Mouse (Mus musculus) erythroblast, embryonic 14.5 days (primary cell): ENCODE measurements around the gene Hist1h2bm. TPM values are rescaled to one million over a fixed set of nuclear protein-coding genes. Genes with fewer than 3 reads are reported as not detected.
A peak's percentile ranks its signal among the peaks of the same experiment; 100 is the strongest.
"Not testable (repeated sequence)": the region's sequence is repeated elsewhere in the genome, so short reads cannot be mapped to it uniquely, and the experiment has no call there.

Experiments
- H3K27me3 ChIP-seq: 2 replicates; pipeline ENCODE4 v1.6.1; 2012; ENCODE audit warnings: inconsistent platforms; ENCODE audit not compliant: control insufficient read depth
- H3K36me3 ChIP-seq: 2 replicates; pipeline ENCODE4 v1.6.1; 2012; ENCODE audit warnings: mild to moderate bottlenecking, inconsistent platforms; ENCODE audit not compliant: control insufficient read depth
- H3K4me1 ChIP-seq: 2 replicates; pipeline ENCODE4 v1.6.1; 2012; ENCODE audit warnings: inconsistent platforms; ENCODE audit not compliant: control insufficient read depth
- H3K4me3 ChIP-seq: replicated peaks from 2 replicates; pipeline ENCODE3; 2012; ENCODE audit warnings: moderate library complexity, mild to moderate bottlenecking, inconsistent platforms
- H3K9me3 ChIP-seq: 2 replicates; pipeline ENCODE4 v1.6.1; 2012; ENCODE audit warnings: low read length, inconsistent platforms, mixed read lengths; ENCODE audit not compliant: control insufficient read depth
- GATA1 ChIP-seq: IDR thresholded peaks from 2 replicates; pipeline ENCODE4 v1.6.1; 2012; ENCODE audit warnings: low read length, inconsistent platforms, mixed read lengths
- TAL1 ChIP-seq: IDR thresholded peaks from 3 replicates; pipeline ENCODE4 v1.6.1; 2012; ENCODE audit warnings: low read length, inconsistent platforms, mixed read lengths
- polyA plus RNA-seq: library from polyadenylated mRNA; stranded (reverse); fragments of >175 nt; gene quantifications from 2 replicates; pipeline ENCODE4 v1.2.3, GENCODE M21; 2012

The Hist1h2bm gene
- polyA plus RNA-seq, 1 experiment = 3.9 TPM

GRCm38 (mm10) chr13:21715131-21715863, 6.5 kb upstream of the Hist1h2bm start:
- peak overlapping the region; percentile 78 for H3K4me3 ChIP-seq
- H3K36me3 ChIP-seq = no peaks in the 10 kb centered on the region; the same call in 1 of the 2 replicates
- H3K27me3 ChIP-seq = no peaks in the 10 kb centered on the region
- H3K9me3 ChIP-seq = no peaks in the 10 kb centered on the region
- no peak for TF ChIP-seq GATA1
- TF ChIP-seq TAL1 = no peak
- peaks cover 64% of the 10 kb centered on the region for H3K4me1 ChIP-seq

GRCm38 (mm10) chr13:21715864-21716539, 5.8 kb upstream of the Hist1h2bm start, which contains the start of the genes Hist1h2bl and Hist1h2ai:
Gene Hist1h2bl (minus strand): TSS chr13:21716143.
Gene Hist1h2ai (plus strand): TSS chr13:21716422.
- H3K4me1 ChIP-seq = peaks cover 67% of the 10 kb centered on the region
- not testable (repeated sequence) for H3K36me3 ChIP-seq, H3K9me3 ChIP-seq, H3K27me3 ChIP-seq
- H3K4me3 ChIP-seq = peak within 1 kb of the TSS; percentile 78

GRCm38 (mm10) chr13:21716540-21717391, 5.1 kb upstream of the Hist1h2bm start:
- H3K4me3 ChIP-seq = peak overlapping the region; percentile 71
- H3K36me3 ChIP-seq, H3K27me3 ChIP-seq, H3K9me3 ChIP-seq: not testable (repeated sequence)
- H3K4me1 ChIP-seq = peaks cover 60% of the 10 kb centered on the region

- H3K4me3 ChIP-seq = peak within 1 kb of the TSS; percentile 79
- H3K27me3 ChIP-seq, H3K36me3 ChIP-seq, H3K9me3 ChIP-seq: not testable (repeated sequence)
- peaks cover 62% of the 10 kb centered on the region for H3K4me1 ChIP-seq
Observed at GRCm38 (mm10) chr13:21717397-21718357, 4.2 kb upstream of the Hist1h2bm start, which contains the start of gene Hist1h3h. Gene Hist1h3h (plus strand): TSS chr13:21717659.

GRCm38 (mm10) chr13:21718381-21719080, 3.3 kb upstream of the Hist1h2bm start:
- peaks cover 69% of the 10 kb centered on the region for H3K4me1 ChIP-seq

GRCm38 (mm10) chr13:21721107-21721756, 612 bp upstream of the Hist1h2bm start:
- H3K36me3 ChIP-seq, H3K9me3 ChIP-seq, H3K27me3 ChIP-seq: not testable (repeated sequence)
- Histone ChIP-seq H3K4me3 (peak overlapping the region; percentile 79), H3K4me1 (peaks cover 56% of the 10 kb centered on the region)

More at GRCm38 (mm10) chr13:21718381-21719080, 3.3 kb upstream of the Hist1h2bm start:
- no peaks in the 10 kb centered on the region for H3K27me3 ChIP-seq
- no peaks in the 10 kb centered on the region; the same call in 1 of the 2 replicates for H3K36me3 ChIP-seq
- peak overlapping the region; percentile 79 for H3K4me3 ChIP-seq
- TF ChIP-seq GATA1 = no peak
- no peak for TF ChIP-seq TAL1
- H3K9me3 ChIP-seq = no peaks in the 10 kb centered on the region

- Histone ChIP-seq H3K36me3 (no peaks in the 10 kb centered on the region; the same call in 1 of the 2 replicates), H3K27me3 (no peaks in the 10 kb centered on the region), H3K4me1 (peaks cover 52% of the 10 kb centered on the region), H3K4me3 (peak overlapping the region; percentile 69), H3K9me3 (no peaks in the 10 kb centered on the region)
- no peak for TF ChIP-seq GATA1
- TF ChIP-seq TAL1 = no peak
Observed at GRCm38 (mm10) chr13:21722373-21722925, 605 bp downstream of the Hist1h2bm start.
